Mouse (Mus musculus) liver, embryonic 16.5 days (tissue): ENCODE measurements around the gene Fam222a. TPM values are rescaled to one million over a fixed set of nuclear protein-coding genes. Genes with fewer than 3 reads are reported as not detected.
A peak's percentile ranks its signal among the peaks of the same experiment; 100 is the strongest.

ENCODE experiments used
- ATAC-seq: fragments of 200-750 bp; cut with Nextera tagmentation; 2 replicates; pipeline ENCODE4 v1.8.0; 2017; ENCODE audit warnings: low read depth, mild to moderate bottlenecking, moderate number of reproducible peaks, moderate library complexity
- H3K27ac ChIP-seq: fragments of 300-500 bp; sonication (generic); 2 replicates; pipeline ENCODE4 v1.5.1; 2014; ENCODE audit warnings: mild to moderate bottlenecking, low read length
- H3K27me3 ChIP-seq: fragments of 300-500 bp; sonication (generic); 2 replicates; pipeline ENCODE4 v1.6.1; 2014; ENCODE audit warnings: low read depth, low read length, mixed read lengths; ENCODE audit not compliant: control insufficient read depth, insufficient read depth
- H3K36me3 ChIP-seq: fragments of 300-500 bp; sonication (generic); 2 replicates; pipeline ENCODE4 v1.6.1; 2014; ENCODE audit warnings: mild to moderate bottlenecking; ENCODE audit not compliant: control insufficient read depth, insufficient read depth
- H3K4me1 ChIP-seq: fragments of 300-500 bp; sonication (generic); 2 replicates; pipeline ENCODE4 v1.6.1; 2014; ENCODE audit warnings: low read depth, low read length, mixed read lengths; ENCODE audit not compliant: control insufficient read depth
- H3K4me2 ChIP-seq: fragments of 300-500 bp; sonication (generic); 2 replicates; pipeline ENCODE4 v1.6.1; 2014; ENCODE audit warnings: low read depth, low read length, mixed read lengths
- H3K4me3 ChIP-seq: fragments of 300-500 bp; sonication (generic); 2 replicates; pipeline ENCODE4 v1.5.1; 2014; ENCODE audit warnings: low read depth, mild to moderate bottlenecking, low read length
- H3K9ac ChIP-seq: fragments of 300-500 bp; sonication (generic); 2 replicates; pipeline ENCODE4 v1.6.1; 2014; ENCODE audit warnings: low read depth, low read length
- H3K9me3 ChIP-seq: fragments of 300-500 bp; sonication (generic); replicated peaks from 2 replicates; pipeline ENCODE4 v1.6.1; 2016; ENCODE audit warnings: low read length; ENCODE audit not compliant: control insufficient read depth
- WGBS: fragments of 180-500 bp; shearing (Covaris S2); extraction: QIAGEN DNeasy Blood & Tissue Kit; methylation state at CpG from one replicate; pipeline ENCODE4 v1.1.7; 2014; ENCODE audit not compliant: insufficient replicate concordance; 5-methylcytosine and 5-hydroxymethylcytosine counted together
- polyA plus RNA-seq: library from polyadenylated mRNA; unstranded; fragments of >200 nt; fragmentation: Nextera tagmentation; extraction: Ambion mirVana; gene quantifications from 2 replicates; pipeline ENCODE4 v1.2.1, GENCODE M21; 2015

Gene Fam222a
- polyA plus RNA-seq, 1 experiment from 2014 or later: 0.67 TPM

- H3K9me3 ChIP-seq: no peaks in the 10 kb centered on the region
- peak; percentile 54 for ATAC-seq
- peaks cover 4% of the 10 kb centered on the region; the same call in 1 of the 2 replicates for H3K27me3 ChIP-seq
- no peak overlapping the region for H3K27ac ChIP-seq
- H3K36me3 ChIP-seq: no peaks in the 10 kb centered on the region
- 2% methylated on average over 27 of the region's 27 CpGs for WGBS
- H3K4me1 ChIP-seq: peaks cover 4% of the 10 kb centered on the region; the same call in 1 of the 2 replicates
- H3K4me2 ChIP-seq: peak overlapping the region; percentile 61
- H3K9ac ChIP-seq: 0 out of 2 replicates have a peak overlapping the region, but pooled peaks have one; percentile 7
- H3K4me3 ChIP-seq: peak overlapping the region; percentile 31
Observed at GRCm38 (mm10) chr5:114647211-114647974, 79.6 kb downstream of the Fam222a start.

- Histone ChIP-seq H3K9me3 (no peaks in the 10 kb centered on the region), H3K27ac (no peak overlapping the region), H3K4me3 (no peak overlapping the region), H3K36me3 (no peaks in the 10 kb centered on the region), H3K27me3 (peaks cover 4% of the 10 kb centered on the region; the same call in 1 of the 2 replicates), H3K4me2 (no peak overlapping the region), H3K9ac (no peak overlapping the region), H3K4me1 (peaks cover 4% of the 10 kb centered on the region; the same call in 1 of the 2 replicates)
- no peak for ATAC-seq
- WGBS: 70% methylated on average over 11 of the region's 11 CpGs
Observed at GRCm38 (mm10) chr5:114648728-114649311, 81.0 kb downstream of the Fam222a start.

GRCm38 (mm10) chr5:114651002-114651401 lies 83.2 kb downstream of the Fam222a start:
- ATAC-seq: no peak
- no peak overlapping the region for H3K27ac ChIP-seq
- H3K36me3 ChIP-seq: no peaks in the 10 kb centered on the region
- no peaks in the 10 kb centered on the region for H3K9me3 ChIP-seq
- peaks cover 4% of the 10 kb centered on the region; the same call in 1 of the 2 replicates for H3K4me1 ChIP-seq
- H3K27me3 ChIP-seq: peaks cover 4% of the 10 kb centered on the region
- H3K4me3 ChIP-seq: no peak overlapping the region
- 33% methylated on average over 14 of the region's 14 CpGs for WGBS
- no peak overlapping the region for H3K9ac ChIP-seq
- H3K4me2 ChIP-seq: no peak overlapping the region

- Histone ChIP-seq H3K9me3 (no peaks in the 10 kb centered on the region), H3K4me3 (no peak overlapping the region), H3K4me1 (peaks cover 4% of the 10 kb centered on the region; the same call in 1 of the 2 replicates), H3K9ac (no peak overlapping the region), H3K4me2 (no peak overlapping the region), H3K27ac (no peak overlapping the region), H3K27me3 (peaks cover 6% of the 10 kb centered on the region), H3K36me3 (no peaks in the 10 kb centered on the region)
- ATAC-seq: no peak
- WGBS: 33% methylated on average over 3 of the region's 3 CpGs
Observed at GRCm38 (mm10) chr5:114651449-114651848, 83.6 kb downstream of the Fam222a start.

- no peak overlapping the region for H3K4me2 ChIP-seq
- no peak for ATAC-seq
- no peak overlapping the region for H3K4me3 ChIP-seq
- no peak overlapping the region for H3K9ac ChIP-seq
- no peaks in the 10 kb centered on the region for H3K36me3 ChIP-seq
- H3K27me3 ChIP-seq: peaks cover 30% of the 10 kb centered on the region
- no peak overlapping the region for H3K27ac ChIP-seq
- H3K9me3 ChIP-seq: no peaks in the 10 kb centered on the region
- 61% methylated on average over 12 of the region's 15 CpGs for whole genome bisulfite sequencing
- peaks cover 3% of the 10 kb centered on the region for H3K4me1 ChIP-seq
Observed at GRCm38 (mm10) chr5:114653656-114654437, 86.0 kb downstream of the Fam222a start.

- H3K36me3 ChIP-seq: no peaks in the 10 kb centered on the region
- WGBS: 80% methylated on average over 5 of the region's 5 CpGs
- H3K4me1 ChIP-seq: peaks cover 3% of the 10 kb centered on the region
- peaks cover 38% of the 10 kb centered on the region for H3K27me3 ChIP-seq
- no peak overlapping the region for H3K27ac ChIP-seq
- no peak overlapping the region for H3K4me2 ChIP-seq
- ATAC-seq: no peak
- no peak overlapping the region for H3K4me3 ChIP-seq
- no peak overlapping the region for H3K9ac ChIP-seq
- no peaks in the 10 kb centered on the region for H3K9me3 ChIP-seq
Observed at GRCm38 (mm10) chr5:114655721-114656120, 87.9 kb downstream of the Fam222a start.

GRCm38 (mm10) chr5:114656305-114656704 lies 88.5 kb downstream of the Fam222a start:
- Histone ChIP-seq H3K4me3 (no peak overlapping the region), H3K27me3 (peaks cover 38% of the 10 kb centered on the region), H3K36me3 (no peaks in the 10 kb centered on the region), H3K9ac (no peak overlapping the region), H3K4me1 (peaks cover 3% of the 10 kb centered on the region), H3K4me2 (no peak overlapping the region), H3K27ac (no peak overlapping the region), H3K9me3 (no peaks in the 10 kb centered on the region)
- no peak for ATAC-seq
- 66% methylated on average over 7 of the region's 7 CpGs for WGBS

GRCm38 (mm10) chr5:114657426-114657825 lies 89.6 kb downstream of the Fam222a start:
- Histone ChIP-seq H3K4me2 (peak overlapping the region; percentile 57; the same call in 1 of the 2 replicates), H3K4me3 (no peak overlapping the region), H3K27me3 (peaks cover 38% of the 10 kb centered on the region)

More at GRCm38 (mm10) chr5:114657426-114657825, 89.6 kb downstream of the Fam222a start:
- Histone ChIP-seq H3K9me3 (no peaks in the 10 kb centered on the region), H3K36me3 (no peaks in the 10 kb centered on the region), H3K9ac (no peak overlapping the region), H3K27ac (no peak overlapping the region), H3K4me1 (peaks cover 3% of the 10 kb centered on the region)
- 33% methylated on average over 10 of the region's 10 CpGs for WGBS
- ATAC-seq: no peak
